Mouse (Mus musculus) B cell, adult 62 days (primary cell): ENCODE data around the gene Ubqln2. TPM values are rescaled to one million over a fixed set of nuclear protein-coding genes. Genes with fewer than 3 reads are reported as not detected.

Source experiments
- total RNA-seq: library from RNA; stranded (reverse); gene quantifications from 4 replicates; pipeline ENCODE4 v1.2.4, GENCODE M21; 2023

The Ubqln2 gene
- total RNA-seq, result 50.2 to 53.5 TPM (median 52.0 TPM) in 4 replicates

GRCm38 (mm10) chrX:153497688-153498516 is at the start of gene Ubqln2:
Gene Ubqln2 (plus strand): TSS chrX:153498227.

Other genes with a start within 250 kb of the Ubqln2 start
- gene Cypt3, start 60.4 kb downstream of the Ubqln2 start, total RNA-seq, result not detected in 4 replicates
- gene Kctd12b, start 198.2 kb downstream of the Ubqln2 start, total RNA-seq, result 0.15 to 0.39 TPM (median 0.25 TPM) in 4 replicates
- 5.5 to 6.8 TPM (median 6.1 TPM) in 4 replicates for gene Nbdy, start 225.4 kb downstream of the Ubqln2 start, total RNA-seq